Mouse (Mus musculus): Measurements from ENCODE around the gene Cnot2. TPM values are rescaled to one million over a fixed set of nuclear protein-coding genes. Genes with fewer than 3 reads are reported as not detected.

The Cnot2 gene
- polyA plus RNA-seq, 1 experiment from 2014 or later, result 104 TPM

GRCm38 (mm10) chr10:116515590-116515989, 65.7 kb downstream of the Cnot2 start:
- H3K36me3 ChIP-seq (ENCODE audit: control insufficient read depth, insufficient read depth, low read length), result no peaks in the 10 kb centered on the region; the same call in none of the 2 replicates
- H3K9ac ChIP-seq (replicated peaks; ENCODE audit: low read depth, low read length), result no peak overlapping the region
- no peak overlapping the region for H3K4me2 ChIP-seq (replicated peaks; ENCODE audit: low read depth, low read length)
- no peak overlapping the region for H3K4me3 ChIP-seq (ENCODE audit: low read depth, low read length)
- H3K27me3 ChIP-seq (ENCODE audit: control insufficient read depth, insufficient read depth, low read length), result no peaks in the 10 kb centered on the region
- no peaks in the 10 kb centered on the region for H3K9me3 ChIP-seq (ENCODE audit: control insufficient read depth, low read depth, low read length)
- no peak overlapping the region for H3K27ac ChIP-seq (ENCODE audit: low read length)
- WGBS, result 85% methylated on average over 6 of the region's 6 CpGs
- ATAC-seq (ENCODE audit: insufficient number of reproducible peaks, insufficient read depth, low FRiP score, low read depth), result no peak
- H3K4me1 ChIP-seq (ENCODE audit: control insufficient read depth, insufficient read depth, low read length), result no peaks in the 10 kb centered on the region

DNA sequence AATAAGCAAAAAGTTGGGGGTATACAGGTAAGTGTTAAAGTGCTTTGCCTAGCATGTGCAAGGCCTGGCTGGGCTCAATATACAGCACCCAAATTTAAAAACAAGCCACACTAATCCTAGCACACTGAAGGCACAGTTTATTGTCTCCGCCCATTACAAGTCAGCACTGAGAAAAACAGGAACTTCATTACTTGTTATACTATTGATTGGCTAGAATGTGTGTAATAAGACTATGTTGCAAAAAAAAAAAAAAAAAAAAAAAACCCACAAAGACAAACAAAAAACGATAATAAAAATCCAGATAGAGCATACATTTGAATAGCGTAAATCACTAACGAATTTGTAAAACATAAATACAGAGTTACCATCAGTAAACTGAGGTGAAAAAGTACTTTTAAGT, 66.2 kb downstream of the Cnot2 start:
- Histone ChIP-seq H3K27me3 (ENCODE audit: control insufficient read depth, insufficient read depth, low read length) (no peaks in the 10 kb centered on the region), H3K4me1 (ENCODE audit: control insufficient read depth, insufficient read depth, low read length) (no peaks in the 10 kb centered on the region), H3K9me3 (ENCODE audit: control insufficient read depth, low read depth, low read length) (no peaks in the 10 kb centered on the region), H3K9ac (replicated peaks; ENCODE audit: low read depth, low read length) (no peak overlapping the region), H3K27ac (ENCODE audit: low read length) (no peak overlapping the region), H3K36me3 (ENCODE audit: control insufficient read depth, insufficient read depth, low read length) (no peaks in the 10 kb centered on the region; the same call in none of the 2 replicates), H3K4me3 (ENCODE audit: low read depth, low read length) (no peak overlapping the region), H3K4me2 (replicated peaks; ENCODE audit: low read depth, low read length) (no peak overlapping the region)
- no peak for ATAC-seq (ENCODE audit: insufficient number of reproducible peaks, insufficient read depth, low FRiP score, low read depth)
- 88% methylated on average over 4 of the region's 4 CpGs for WGBS

- H3K27ac ChIP-seq (ENCODE audit: low read length), result no peak overlapping the region
- WGBS, result 64% methylated on average over 7 of the region's 7 CpGs
- H3K4me3 ChIP-seq (ENCODE audit: low read depth, low read length), result no peak overlapping the region
- H3K4me2 ChIP-seq (replicated peaks; ENCODE audit: low read depth, low read length), result no peak overlapping the region
- ATAC-seq (ENCODE audit: insufficient number of reproducible peaks, insufficient read depth, low FRiP score, low read depth), result no peak
- H3K4me1 ChIP-seq (ENCODE audit: control insufficient read depth, insufficient read depth, low read length), result no peaks in the 10 kb centered on the region
- no peaks in the 10 kb centered on the region for H3K9me3 ChIP-seq (ENCODE audit: control insufficient read depth, low read depth, low read length)
- no peaks in the 10 kb centered on the region for H3K27me3 ChIP-seq (ENCODE audit: control insufficient read depth, insufficient read depth, low read length)
- H3K36me3 ChIP-seq (ENCODE audit: control insufficient read depth, insufficient read depth, low read length), result no peaks in the 10 kb centered on the region; the same call in 1 of the 2 replicates
- H3K9ac ChIP-seq (replicated peaks; ENCODE audit: low read depth, low read length), result no peak overlapping the region
Measured at GRCm38 (mm10) chr10:116513254-116513635, 68.1 kb downstream of the Cnot2 start.

- Histone ChIP-seq H3K36me3 (ENCODE audit: control insufficient read depth, insufficient read depth, low read length) (no peaks in the 10 kb centered on the region; the same call in 1 of the 2 replicates), H3K27ac (ENCODE audit: low read length) (no peak overlapping the region), H3K9ac (replicated peaks; ENCODE audit: low read depth, low read length) (no peak overlapping the region), H3K4me3 (ENCODE audit: low read depth, low read length) (no peak overlapping the region), H3K9me3 (ENCODE audit: control insufficient read depth, low read depth, low read length) (no peaks in the 10 kb centered on the region), H3K4me2 (replicated peaks; ENCODE audit: low read depth, low read length) (no peak overlapping the region), H3K4me1 (ENCODE audit: control insufficient read depth, insufficient read depth, low read length) (no peaks in the 10 kb centered on the region), H3K27me3 (ENCODE audit: control insufficient read depth, insufficient read depth, low read length) (no peaks in the 10 kb centered on the region)
- ATAC-seq (ENCODE audit: insufficient number of reproducible peaks, insufficient read depth, low FRiP score, low read depth), result no peak
- 83% methylated on average over 11 of the region's 11 CpGs for WGBS
Measured at GRCm38 (mm10) chr10:116512521-116513253, 68.6 kb downstream of the Cnot2 start.

- 85% methylated on average over 7 of the region's 7 CpGs for WGBS
Measured at GRCm38 (mm10) chr10:116505303-116506014, 75.9 kb downstream of the Cnot2 start.

GRCm38 (mm10) chr10:116492768-116493167, 88.5 kb downstream of the Cnot2 start:
- Histone ChIP-seq H3K27ac (ENCODE audit: low read length) (no peak overlapping the region), H3K4me2 (replicated peaks; ENCODE audit: low read depth, low read length) (no peak overlapping the region), H3K36me3 (ENCODE audit: control insufficient read depth, insufficient read depth, low read length) (peaks cover 41% of the 10 kb centered on the region), H3K27me3 (ENCODE audit: control insufficient read depth, insufficient read depth, low read length) (no peaks in the 10 kb centered on the region), H3K4me1 (ENCODE audit: control insufficient read depth, insufficient read depth, low read length) (no peaks in the 10 kb centered on the region), H3K9ac (replicated peaks; ENCODE audit: low read depth, low read length) (no peak overlapping the region), H3K9me3 (ENCODE audit: control insufficient read depth, low read depth, low read length) (no peaks in the 10 kb centered on the region), H3K4me3 (ENCODE audit: low read depth, low read length) (no peak overlapping the region)
- WGBS, result 92% methylated on average over 3 of the region's 3 CpGs
- no peak for ATAC-seq (ENCODE audit: insufficient number of reproducible peaks, insufficient read depth, low FRiP score, low read depth)

More at GRCm38 (mm10) chr10:116505303-116506014, 75.9 kb downstream of the Cnot2 start:
- H3K4me1 ChIP-seq (ENCODE audit: control insufficient read depth, insufficient read depth, low read length), result no peaks in the 10 kb centered on the region
- no peak for ATAC-seq (ENCODE audit: insufficient number of reproducible peaks, insufficient read depth, low FRiP score, low read depth)
- no peaks in the 10 kb centered on the region for H3K9me3 ChIP-seq (ENCODE audit: control insufficient read depth, low read depth, low read length)
- H3K4me2 ChIP-seq (replicated peaks; ENCODE audit: low read depth, low read length), result no peak overlapping the region
- H3K9ac ChIP-seq (replicated peaks; ENCODE audit: low read depth, low read length), result no peak overlapping the region
- no peaks in the 10 kb centered on the region for H3K36me3 ChIP-seq (ENCODE audit: control insufficient read depth, insufficient read depth, low read length)
- no peaks in the 10 kb centered on the region for H3K27me3 ChIP-seq (ENCODE audit: control insufficient read depth, insufficient read depth, low read length)
- no peak overlapping the region for H3K27ac ChIP-seq (ENCODE audit: low read length)
- H3K4me3 ChIP-seq (ENCODE audit: low read depth, low read length), result no peak overlapping the region

- no peak overlapping the region for H3K4me3 ChIP-seq (ENCODE audit: low read depth, low read length)
- no peak overlapping the region for H3K9ac ChIP-seq (replicated peaks; ENCODE audit: low read depth, low read length)
- WGBS, result 84% methylated on average over 10 of the region's 10 CpGs
- H3K27ac ChIP-seq (ENCODE audit: low read length), result no peak overlapping the region
- no peak for ATAC-seq (ENCODE audit: insufficient number of reproducible peaks, insufficient read depth, low FRiP score, low read depth)
- no peak overlapping the region for H3K4me2 ChIP-seq (replicated peaks; ENCODE audit: low read depth, low read length)
- no peaks in the 10 kb centered on the region for H3K27me3 ChIP-seq (ENCODE audit: control insufficient read depth, insufficient read depth, low read length)
- H3K4me1 ChIP-seq (ENCODE audit: control insufficient read depth, insufficient read depth, low read length), result no peaks in the 10 kb centered on the region
- peaks cover 27% of the 10 kb centered on the region; the same call in 1 of the 2 replicates for H3K36me3 ChIP-seq (ENCODE audit: control insufficient read depth, insufficient read depth, low read length)
- H3K9me3 ChIP-seq (ENCODE audit: control insufficient read depth, low read depth, low read length), result no peaks in the 10 kb centered on the region
Measured at GRCm38 (mm10) chr10:116486895-116487747, 94.2 kb downstream of the Cnot2 start.

DNA sequence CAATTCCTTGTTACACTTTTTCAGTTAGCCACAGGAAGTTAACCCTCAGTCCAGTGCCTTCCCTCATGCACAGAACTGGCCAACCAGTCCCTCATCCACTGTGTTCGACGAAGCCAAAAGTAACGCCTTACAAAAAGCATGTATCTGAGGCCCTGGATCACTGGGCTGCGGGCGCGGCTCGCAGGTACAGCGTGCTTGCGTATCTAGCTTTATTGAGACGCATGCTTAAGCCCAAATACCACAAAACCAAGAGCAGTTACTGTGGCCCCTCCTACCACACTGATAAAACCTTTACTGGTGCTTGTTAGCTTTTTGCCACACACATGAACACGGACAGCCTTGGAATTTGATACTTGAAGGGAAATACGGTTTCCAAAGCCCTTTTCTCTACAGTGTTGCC, 99.4 kb downstream of the Cnot2 start:
- H3K36me3 ChIP-seq (ENCODE audit: control insufficient read depth, insufficient read depth, low read length), result peaks cover 17% of the 10 kb centered on the region; the same call in 1 of the 2 replicates
- no peak overlapping the region for H3K4me3 ChIP-seq (ENCODE audit: low read depth, low read length)
- 84% methylated on average over 12 of the region's 12 CpGs for WGBS
- no peaks in the 10 kb centered on the region for H3K9me3 ChIP-seq (ENCODE audit: control insufficient read depth, low read depth, low read length)
- H3K27me3 ChIP-seq (ENCODE audit: control insufficient read depth, insufficient read depth, low read length), result no peaks in the 10 kb centered on the region
- H3K4me2 ChIP-seq (replicated peaks; ENCODE audit: low read depth, low read length), result no peak overlapping the region
- no peak for ATAC-seq (ENCODE audit: insufficient number of reproducible peaks, insufficient read depth, low FRiP score, low read depth)
- no peaks in the 10 kb centered on the region for H3K4me1 ChIP-seq (ENCODE audit: control insufficient read depth, insufficient read depth, low read length)
- H3K9ac ChIP-seq (replicated peaks; ENCODE audit: low read depth, low read length), result no peak overlapping the region
- no peak overlapping the region for H3K27ac ChIP-seq (ENCODE audit: low read length)
